Mouse (Mus musculus): ENCODE results near the gene Vmn2r58. TPM values are rescaled to one million over a fixed set of nuclear protein-coding genes. Genes with fewer than 3 reads are reported as not detected.
"Not testable (repeated sequence)": the region's sequence is repeated elsewhere in the genome, so short reads cannot be mapped to it uniquely, and the experiment has no call there.

Vmn2r58 gene
- total RNA-seq (2021) = not detected
- long read RNA-seq, experiment 1 = 0 reads
- long read RNA-seq, experiment 2 = 0 reads

- not testable (repeated sequence) for DNase-seq (ENCODE audit: low spot score in 2 of 2); H3K27ac ChIP-seq; H3K4me3 ChIP-seq
Observed at GRCm38 (mm10) chr7:41872612-41873011, at the start of gene Vmn2r58. Gene Vmn2r58 (minus strand): TSS chr7:41872712.

Other genes with a start within 250 kb of the Vmn2r58 start
- gene Zfp788, start 239.5 kb downstream of the Vmn2r58 start, total RNA-seq (2021) = 10 to 100 TPM; 32.2 to 36.0 TPM
- gene Vmn2r59, start 186.3 kb upstream of the Vmn2r58 start, total RNA-seq (2021) = not detected
- under 1 TPM; 0.05 to 0.13 TPM for gene Vmn2r60, start 235.1 kb upstream of the Vmn2r58 start, total RNA-seq (2021)